14 mouse cellular contexts compared by ENCODE assay signal in the genomic region with DNA sequence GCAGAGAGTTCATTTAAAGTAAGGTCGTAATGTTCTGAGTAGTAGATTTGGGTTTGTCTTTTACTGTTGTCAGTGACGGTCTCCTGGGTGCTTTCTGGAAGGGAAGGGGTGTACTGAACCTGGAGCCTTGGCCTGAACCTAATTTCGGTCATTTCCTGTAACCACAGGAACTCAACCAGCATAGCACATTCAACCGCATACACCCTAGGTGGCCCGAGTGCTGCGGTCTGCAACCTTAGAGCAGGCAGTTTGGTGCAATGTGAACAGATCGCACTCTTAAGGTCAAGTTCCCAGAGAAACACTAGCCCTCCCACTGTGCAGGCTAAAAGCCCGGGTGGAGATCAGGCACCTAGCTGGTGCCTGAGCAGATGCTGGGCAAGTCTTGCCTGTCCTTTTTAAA.
DNase-seq lines count a peak whose midpoint lies in the region; ATAC-seq and TF ChIP-seq lines count a peak whose summit lies in the region.
"Had no signal": no experiment of that assay in that cellular context is flagged by ENCODE, and none has a peak within 500 bp of the region (broad histone marks: within the 10 kb centered on the region; RNA-seq: fewer than 3 reads in every experiment).

No protein-coding gene starts in this region.

- WGBS in thymus, adult 2 months, result 12% methylated on average over 8 of the region's 8 CpGs

- DNase-seq in cerebellum, adult 11-12 months, result peak; percentile 12
- DNase-seq in cerebellum, postnatal 14 days, result no peak
- peak; percentile 10 for DNase-seq in thymus, postnatal 0 days (ENCODE audit: low spot score)
- no peak for DNase-seq in thymus, adult 2 months
- DNase-seq in splenic B cell, adult 2 months (ENCODE audit: low read depth, low spot score), result peak; percentile 19
- DNase-seq in right cerebral cortex, postnatal 10 days (ENCODE audit: low spot score in 2 of 2), result no peak
- no peak for DNase-seq in adrenal gland, postnatal 4 days (ENCODE audit: low spot score in 2 of 2)
- DNase-seq: adrenal gland, postnatal 36 days; kidney, postnatal 14 days; liver, postnatal 0 days had no signal

- H3K27me3 ChIP-seq in thymus, adult 2 months (ENCODE audit: control insufficient read depth, insufficient read depth, low read length), result no peaks in the 10 kb centered on the region
- H3K27me3 ChIP-seq in splenic B cell, adult 2 months (ENCODE audit: control insufficient read depth, insufficient read depth, low read length, poor library complexity, severe bottlenecking), result no peaks in the 10 kb centered on the region
- H3K27me3 ChIP-seq: heart, embryonic 15.5 days; midbrain, embryonic 13.5 days; Patski had no signal

- ATAC-seq in granulocyte monocyte progenitor cell, adult 5-6 weeks (replicated peaks; ENCODE audit: poor library complexity, severe bottlenecking), result peak; percentile 46; the same call in 1 of the 2 replicates
- ATAC-seq: liver, postnatal 0 days; midbrain, embryonic 13.5 days; Patski had no signal

- no peak for TF ChIP-seq POLR2A in thymus, adult 2 months (IDR thresholded peaks at IDR 0.05; ENCODE audit: control insufficient read depth, extremely low read depth, insufficient read depth, low read length, poor library complexity)

- TF ChIP-seq CTCF in thymus, adult 2 months (IDR thresholded peaks at IDR 0.05; ENCODE audit: borderline replicate concordance, control insufficient read depth, extremely low read depth, insufficient read depth, low read length, poor library complexity), result no peak

- H3K4me3 ChIP-seq in thymus, adult 2 months (ENCODE audit: control insufficient read depth, insufficient read depth, low read length), result no peak overlapping the region
- H3K4me3 ChIP-seq: heart, embryonic 15.5 days; midbrain, embryonic 13.5 days had no signal

- H3K4me1 ChIP-seq in thymus, adult 2 months (replicated peaks; ENCODE audit: control insufficient read depth, insufficient read depth, low read length), result peaks cover 12% of the 10 kb centered on the region
- H3K4me1 ChIP-seq: heart, embryonic 15.5 days had no signal

- H3K36me3 ChIP-seq in thymus, adult 2 months (ENCODE audit: control insufficient read depth, insufficient read depth, low read length), result no peaks in the 10 kb centered on the region
- peaks cover 1% of the 10 kb centered on the region; the same call in 1 of the 2 replicates for H3K36me3 ChIP-seq in splenic B cell, adult 2 months (ENCODE audit: control insufficient read depth, insufficient read depth, low read length, poor library complexity, severe bottlenecking)
- H3K36me3 ChIP-seq: heart, embryonic 15.5 days; midbrain, embryonic 13.5 days had no signal

- no peak overlapping the region for H3K27ac ChIP-seq in thymus, adult 2 months (ENCODE audit: control insufficient read depth, insufficient read depth, low read length)
- H3K27ac ChIP-seq: heart, embryonic 15.5 days; midbrain, embryonic 13.5 days had no signal

Comparison
In these comparisons a context has a peak if more than half of its experiments do, and no peak if none do; other contexts are left out.
1. DNase-seq: peak in cerebellum, adult 11-12 months (single experiment), thymus, postnatal 0 days (single experiment) and splenic B cell, adult 2 months (single experiment); none in cerebellum, postnatal 14 days (0 of 2), thymus, adult 2 months (single experiment), right cerebral cortex, postnatal 10 days (0 of 2) and adrenal gland, postnatal 4 days (0 of 2).